Comparison of ENCODE assay signal across 9 mouse cellular contexts in the genomic region with DNA sequence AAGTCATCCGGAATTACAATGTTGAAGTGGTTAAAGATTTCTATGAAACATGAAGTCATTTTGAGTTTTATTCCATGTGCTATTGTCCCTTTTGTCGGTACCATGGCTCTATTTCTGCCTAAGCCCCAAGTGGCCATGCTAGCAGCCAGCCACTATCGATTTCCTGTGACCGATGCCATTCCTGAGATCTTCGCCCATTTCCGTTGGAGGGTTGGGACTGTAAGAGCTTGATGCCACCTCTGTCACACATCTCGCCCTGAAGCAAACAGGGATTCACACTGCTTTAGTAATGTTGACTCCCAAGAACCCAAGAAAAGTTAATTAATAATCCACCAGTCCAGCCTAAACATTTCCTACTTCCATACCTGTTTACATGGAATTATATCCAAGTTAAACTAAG. TPM values are rescaled to one million over a fixed set of nuclear protein-coding genes. Genes with fewer than 3 reads are reported as not detected.
A peak's percentile ranks its signal among the peaks of the same experiment; 100 is the strongest.
DNase-seq lines count a peak whose midpoint lies in the region; ATAC-seq and TF ChIP-seq lines count a peak whose summit lies in the region.
"Had no signal": no experiment of that assay in that cellular context is flagged by ENCODE, and none has a peak within 500 bp of the region (broad histone marks: within the 10 kb centered on the region; RNA-seq: fewer than 3 reads in every experiment).

No protein-coding gene starts in this region.

- no peak for TF ChIP-seq RAD21 in MEL (IDR thresholded peaks at IDR 0.05; ENCODE audit: low read depth, low read length)

- peak overlapping the region; percentile 95 for H3K4me3 ChIP-seq in heart, postnatal 0 days (ENCODE audit: low read depth, low read length)
- peak overlapping the region; percentile 27 to 89 for H3K4me3 ChIP-seq in MEL (ENCODE audit: control insufficient read depth in 1 of 2, insufficient read depth in 1 of 2, low read depth in 2 of 2, low read length in 2 of 2)
- peak overlapping the region; percentile 96; the same call in 1 of the 2 replicates for H3K4me3 ChIP-seq in hindbrain, embryonic 14.5 days (replicated peaks; ENCODE audit: low read length)
- H3K4me3 ChIP-seq in midbrain, embryonic 14.5 days (replicated peaks; ENCODE audit: low read depth, low read length) = peak overlapping the region; percentile 14; the same call in 1 of the 2 replicates

- no peak for TF ChIP-seq EP300 in heart, postnatal 0 days (IDR thresholded peaks at IDR 0.05; ENCODE audit: low read depth)
- TF ChIP-seq EP300 in MEL (IDR thresholded peaks at IDR 0.05; ENCODE audit: low read depth in 1 of 2, low read length in 2 of 2) = no peak

- H3K27ac ChIP-seq in heart, postnatal 0 days (ENCODE audit: low read depth) = no peak overlapping the region
- no peak overlapping the region for H3K27ac ChIP-seq in MEL (ENCODE audit: control insufficient read depth, low read depth, low read length)
- H3K27ac ChIP-seq in hindbrain, embryonic 14.5 days = no peak overlapping the region
- no peak overlapping the region for H3K27ac ChIP-seq in midbrain, embryonic 14.5 days (replicated peaks; ENCODE audit: low read depth, low read length)

- H3K9ac ChIP-seq in heart, postnatal 0 days (replicated peaks; ENCODE audit: low read depth, low read length) = peak overlapping the region; percentile 48; the same call in 1 of the 2 replicates
- peak overlapping the region; percentile 57 for H3K9ac ChIP-seq in MEL (ENCODE audit: control insufficient read depth, low read depth, low read length, poor library complexity, severe bottlenecking)
- H3K9ac ChIP-seq in hindbrain, embryonic 14.5 days = no peak overlapping the region
- no peak overlapping the region for H3K9ac ChIP-seq in midbrain, embryonic 14.5 days (replicated peaks; ENCODE audit: low read length)

- no peak for DNase-seq in heart, postnatal 0 days (ENCODE audit: low spot score)
- DNase-seq in heart, postnatal 14 days = no peak
- peak; percentile 32 for DNase-seq in MEL (ENCODE audit: low read depth, low spot score)
- no peak for DNase-seq in hindbrain, embryonic 14.5 days (ENCODE audit: low spot score)
- DNase-seq in midbrain, embryonic 14.5 days = no peak
- no peak for DNase-seq in urinary bladder, postnatal 4 days (ENCODE audit: low spot score in 2 of 2)
- DNase-seq in embryo, embryonic 10.5 days (ENCODE audit: low spot score) = no peak
- no peak for DNase-seq in thymus, postnatal 36 days
- DNase-seq: kidney, postnatal 36 days had no signal

- peaks cover 25% of the 10 kb centered on the region for H3K4me1 ChIP-seq in heart, postnatal 0 days (ENCODE audit: control insufficient read depth, insufficient read depth)
- H3K4me1 ChIP-seq in MEL (ENCODE audit: control insufficient read depth in 1 of 2, insufficient read depth in 2 of 2, low read length in 2 of 2) = peaks cover 6 to 16% of the 10 kb centered on the region in 2 experiments
- peaks cover 30% of the 10 kb centered on the region for H3K4me1 ChIP-seq in hindbrain, embryonic 14.5 days (replicated peaks; ENCODE audit: control insufficient read depth, insufficient read depth, low read length)
- H3K4me1 ChIP-seq in midbrain, embryonic 14.5 days (ENCODE audit: control insufficient read depth, insufficient read depth, low read length) = peaks cover 38% of the 10 kb centered on the region

- no peak for TF ChIP-seq CTCF in heart, postnatal 0 days (IDR thresholded peaks at IDR 0.05; ENCODE audit: low read depth)
- TF ChIP-seq CTCF in MEL (IDR thresholded peaks at IDR 0.05 in 2 of 3, conservative IDR thresholded peaks at IDR 0.05 in 1 of 3; ENCODE audit: control insufficient read depth in 1 of 3, insufficient read depth in 1 of 3, low read depth in 2 of 3, low read length in 3 of 3, poor library complexity in 1 of 3, severe bottlenecking in 1 of 3) = no peak

- H3K79me2 ChIP-seq in MEL (ENCODE audit: control insufficient read depth, insufficient read depth, low read length, poor library complexity) = peaks cover 41% of the 10 kb centered on the region

- no peak for ATAC-seq in heart, postnatal 0 days (ENCODE audit: insufficient read depth, low read depth)
- ATAC-seq in hindbrain, embryonic 14.5 days (ENCODE audit: low FRiP score) = no peak
- ATAC-seq in midbrain, embryonic 14.5 days (ENCODE audit: low FRiP score, low TSS enrichment) = no peak

- no peaks in the 10 kb centered on the region for H3K27me3 ChIP-seq in heart, postnatal 0 days (ENCODE audit: control insufficient read depth, insufficient read depth, low read length)
- no peaks in the 10 kb centered on the region for H3K27me3 ChIP-seq in MEL (ENCODE audit: control insufficient read depth in 1 of 2, insufficient read depth in 2 of 2, low read length in 2 of 2)
- no peaks in the 10 kb centered on the region for H3K27me3 ChIP-seq in hindbrain, embryonic 14.5 days (ENCODE audit: control insufficient read depth, insufficient read depth, low read length)
- no peaks in the 10 kb centered on the region for H3K27me3 ChIP-seq in midbrain, embryonic 14.5 days (ENCODE audit: control insufficient read depth, insufficient read depth, low read length)

- 29% methylated on average over 7 of the region's 7 CpGs for WGBS in heart, postnatal 0 days
- WGBS in hindbrain, embryonic 14.5 days = 81% methylated on average over 7 of the region's 7 CpGs
- 77% methylated on average over 7 of the region's 7 CpGs for WGBS in midbrain, embryonic 14.5 days

- no peaks in the 10 kb centered on the region for H3K9me3 ChIP-seq in heart, postnatal 0 days (replicated peaks; ENCODE audit: control insufficient read depth, low read length)
- no peaks in the 10 kb centered on the region for H3K9me3 ChIP-seq in MEL (replicated peaks; ENCODE audit: insufficient read depth, low read length)
- H3K9me3 ChIP-seq in hindbrain, embryonic 14.5 days (ENCODE audit: control insufficient read depth, low read length) = no peaks in the 10 kb centered on the region
- H3K9me3 ChIP-seq in midbrain, embryonic 14.5 days (ENCODE audit: control insufficient read depth, low read length) = no peaks in the 10 kb centered on the region

- intact Hi-C loops in heart, postnatal 14 days (cut with DNase I) = loop anchor here (2.0 kb wide), 1 partner anchor 13 kb away; no protein-coding TSS in a partner anchor

- peak overlapping the region; percentile 83 for H3K4me2 ChIP-seq in heart, postnatal 0 days (ENCODE audit: low read depth, low read length)
- peak overlapping the region; percentile 66 for H3K4me2 ChIP-seq in hindbrain, embryonic 14.5 days (replicated peaks)
- peak overlapping the region; percentile 90 for H3K4me2 ChIP-seq in midbrain, embryonic 14.5 days (ENCODE audit: low read length)

- peaks cover 37% of the 10 kb centered on the region for H3K36me3 ChIP-seq in heart, postnatal 0 days (replicated peaks; ENCODE audit: control insufficient read depth, insufficient read depth, low read length)
- peaks cover 57% of the 10 kb centered on the region in 2 experiments for H3K36me3 ChIP-seq in MEL (ENCODE audit: control insufficient read depth in 1 of 2, insufficient read depth in 2 of 2, low read length in 2 of 2)
- peaks cover 55% of the 10 kb centered on the region for H3K36me3 ChIP-seq in hindbrain, embryonic 14.5 days (replicated peaks; ENCODE audit: control insufficient read depth, insufficient read depth)
- peaks cover 53% of the 10 kb centered on the region for H3K36me3 ChIP-seq in midbrain, embryonic 14.5 days (ENCODE audit: control insufficient read depth, insufficient read depth, low read length)

- no peak; a peak in 1 of 4 replicates for TF ChIP-seq POLR2A in MEL (IDR thresholded peaks at IDR 0.05; ENCODE audit: control insufficient read depth in 1 of 2, insufficient read depth in 1 of 2, low read depth in 1 of 2, low read length in 2 of 2, poor library complexity in 1 of 2)

RNA-seq across cellular contexts. Expression of gene Rbm39, which starts 2.4 kb away (rescaled TPM):
- 272 and 376 TPM in 2 replicates for total RNA-seq in heart, postnatal 0 days (2014; rRNA removed; ENCODE audit: low replicate concordance)
- polyA plus RNA-seq in heart, postnatal 0 days (2015; fragmentation: Nextera tagmentation; extraction: Ambion mirVana) = 315 and 343 TPM in 2 replicates
- 100 to 1,000 TPM; 201 to 205 TPM for total RNA-seq in heart, postnatal 14 days (2021)
- total RNA-seq in MEL (2012; rRNA removed) = 212 and 228 TPM in 2 replicates
- polyA plus RNA-seq in MEL (2012; ENCODE audit: insufficient read depth in 1 of 2, insufficient read length in 2 of 2, low read depth in 1 of 2, low replicate concordance in 2 of 2, missing spikeins in 1 of 2) = 1,000 to 10,000 TPM in 1 of 2 experiments, 100 to 1,000 TPM in 1; 248 to 1,530 TPM
- 396 and 461 TPM in 2 replicates for polyA plus RNA-seq in hindbrain, embryonic 14.5 days (2014; fragmentation: Nextera tagmentation; extraction: Ambion mirVana)
- polyA plus RNA-seq in midbrain, embryonic 14.5 days (2014; fragmentation: Nextera tagmentation; extraction: Ambion mirVana) = 484 and 514 TPM in 2 replicates

RNA-seq across cellular contexts. Expression of gene Phf20, which starts 18.6 kb away (rescaled TPM):
- 8.3 and 10.6 TPM in 2 replicates for total RNA-seq in heart, postnatal 0 days (2014; rRNA removed; ENCODE audit: low replicate concordance)
- 29.5 and 30.4 TPM in 2 replicates for polyA plus RNA-seq in heart, postnatal 0 days (2015; fragmentation: Nextera tagmentation; extraction: Ambion mirVana)
- 10 to 100 TPM; 19.5 to 20.3 TPM for total RNA-seq in heart, postnatal 14 days (2021)
- 11.7 and 13.2 TPM in 2 replicates for total RNA-seq in MEL (2012; rRNA removed)
- polyA plus RNA-seq in MEL (2012; ENCODE audit: insufficient read depth in 1 of 2, insufficient read length in 2 of 2, low read depth in 1 of 2, low replicate concordance in 2 of 2, missing spikeins in 1 of 2) = 10 to 100 TPM in 1 of 2 experiments, not detected in 1; 16.9 TPM
- polyA plus RNA-seq in hindbrain, embryonic 14.5 days (2014; fragmentation: Nextera tagmentation; extraction: Ambion mirVana) = 107 and 117 TPM in 2 replicates
- 110 and 120 TPM in 2 replicates for polyA plus RNA-seq in midbrain, embryonic 14.5 days (2014; fragmentation: Nextera tagmentation; extraction: Ambion mirVana)

RNA-seq across cellular contexts. Expression of gene Nfs1, which starts 33.7 kb away (rescaled TPM):
- total RNA-seq in heart, postnatal 0 days (2014; rRNA removed; ENCODE audit: low replicate concordance) = 104 and 106 TPM in 2 replicates
- 71.4 and 75.1 TPM in 2 replicates for polyA plus RNA-seq in heart, postnatal 0 days (2015; fragmentation: Nextera tagmentation; extraction: Ambion mirVana)
- total RNA-seq in heart, postnatal 14 days (2021) = 10 to 100 TPM; 65.0 to 70.5 TPM
- total RNA-seq in MEL (2012; rRNA removed) = 79.6 and 83.9 TPM in 2 replicates
- 10 to 100 TPM in 1 of 2 experiments, not detected in 1; 64.5 TPM for polyA plus RNA-seq in MEL (2012; ENCODE audit: insufficient read depth in 1 of 2, insufficient read length in 2 of 2, low read depth in 1 of 2, low replicate concordance in 2 of 2, missing spikeins in 1 of 2)
- polyA plus RNA-seq in hindbrain, embryonic 14.5 days (2014; fragmentation: Nextera tagmentation; extraction: Ambion mirVana) = 29.3 and 31.3 TPM in 2 replicates
- polyA plus RNA-seq in midbrain, embryonic 14.5 days (2014; fragmentation: Nextera tagmentation; extraction: Ambion mirVana) = 29.7 and 30.8 TPM in 2 replicates

RNA-seq across cellular contexts. Expression of gene Romo1, which starts 33.8 kb away (rescaled TPM):
- total RNA-seq in heart, postnatal 0 days (2014; rRNA removed; ENCODE audit: low replicate concordance) = 113 and 154 TPM in 2 replicates
- polyA plus RNA-seq in heart, postnatal 0 days (2015; fragmentation: Nextera tagmentation; extraction: Ambion mirVana) = 607 and 610 TPM in 2 replicates
- total RNA-seq in heart, postnatal 14 days (2021) = 100 to 1,000 TPM; 297 to 305 TPM
- 392 and 402 TPM in 2 replicates for total RNA-seq in MEL (2012; rRNA removed)
- polyA plus RNA-seq in MEL (2012; ENCODE audit: insufficient read depth in 1 of 2, insufficient read length in 2 of 2, low read depth in 1 of 2, low replicate concordance in 2 of 2, missing spikeins in 1 of 2) = 100 to 1,000 TPM in 1 of 2 experiments, not detected in 1; 554 TPM
- 446 and 540 TPM in 2 replicates for polyA plus RNA-seq in hindbrain, embryonic 14.5 days (2014; fragmentation: Nextera tagmentation; extraction: Ambion mirVana)
- polyA plus RNA-seq in midbrain, embryonic 14.5 days (2014; fragmentation: Nextera tagmentation; extraction: Ambion mirVana) = 413 and 563 TPM in 2 replicates

RNA-seq across cellular contexts. Expression of gene Gm28036, which starts 50.8 kb away (rescaled TPM):
- total RNA-seq in heart, postnatal 0 days (2014; rRNA removed; ENCODE audit: low replicate concordance) = 25.7 and 36.5 TPM in 2 replicates
- polyA plus RNA-seq in heart, postnatal 0 days (2015; fragmentation: Nextera tagmentation; extraction: Ambion mirVana) = 4.1 and 6.2 TPM in 2 replicates
- 10 to 100 TPM; 14.9 to 15.6 TPM for total RNA-seq in heart, postnatal 14 days (2021)
- total RNA-seq in MEL (2012; rRNA removed) = 27.6 and 32.3 TPM in 2 replicates
- 10 to 100 TPM in 1 of 2 experiments, not detected in 1; 20.4 TPM for polyA plus RNA-seq in MEL (2012; ENCODE audit: insufficient read depth in 1 of 2, insufficient read length in 2 of 2, low read depth in 1 of 2, low replicate concordance in 2 of 2, missing spikeins in 1 of 2)
- polyA plus RNA-seq in hindbrain, embryonic 14.5 days (2014; fragmentation: Nextera tagmentation; extraction: Ambion mirVana) = 12.3 and 14.2 TPM in 2 replicates
- 5.8 and 19.2 TPM in 2 replicates for polyA plus RNA-seq in midbrain, embryonic 14.5 days (2014; fragmentation: Nextera tagmentation; extraction: Ambion mirVana)

Comparison
In these comparisons a context has a peak if more than half of its experiments do, and no peak if none do; other contexts are left out.
1. H3K4me3 ChIP-seq: peak in every context shown above with its lines; median percentile 96 in hindbrain, embryonic 14.5 days; 95 in heart, postnatal 0 days; 58 in MEL; 14 in midbrain, embryonic 14.5 days.
2. H3K9ac ChIP-seq: peak in heart, postnatal 0 days (single experiment) and MEL (single experiment); none in hindbrain, embryonic 14.5 days (single experiment) and midbrain, embryonic 14.5 days (single experiment).
3. Peak in every context shown above with its lines, with median percentiles within 50 percentile points of each other: H3K4me2 ChIP-seq.